Mouse (Mus musculus): ENCODE measurements around the gene Mrpl2. TPM values are rescaled to one million over a fixed set of nuclear protein-coding genes. Genes with fewer than 3 reads are reported as not detected.

Gene Mrpl2
- polyA plus RNA-seq, 1 experiment from 2014 or later: 108 TPM

- Histone ChIP-seq H3K36me3 (ENCODE audit: control insufficient read depth, insufficient read depth, low read length) (peaks cover 24% of the 10 kb centered on the region), H3K4me3 (ENCODE audit: low read depth, low read length) (no peak overlapping the region), H3K4me2 (ENCODE audit: low read length) (no peak overlapping the region), H3K27ac (ENCODE audit: low read depth, low read length) (no peak overlapping the region), H3K9ac (ENCODE audit: low read length) (no peak overlapping the region), H3K4me1 (ENCODE audit: control insufficient read depth, insufficient read depth, low read length) (peaks cover 15% of the 10 kb centered on the region), H3K27me3 (replicated peaks; ENCODE audit: control insufficient read depth, insufficient read depth, low read length) (no peaks in the 10 kb centered on the region), H3K9me3 (replicated peaks; ENCODE audit: control insufficient read depth, low read length) (no peaks in the 10 kb centered on the region)
- ATAC-seq: no peak
- WGBS: 92% methylated on average over 5 of the region's 5 CpGs
- DNase-seq (ENCODE audit: low spot score): no peak
Measured at GRCm38 (mm10) chr17:46699245-46699644, 53.2 kb downstream of the Mrpl2 start.

Other genes with a start within 250 kb of the Mrpl2 start
- 0.93 and 1.2 TPM in 2 replicates for gene Crip3, start 217.3 kb upstream of the Mrpl2 start, polyA plus RNA-seq (2014; fragmentation: Nextera tagmentation; extraction: Ambion mirVana)
- not detected in 2 replicates for gene Slc22a7, start 207.8 kb upstream of the Mrpl2 start, polyA plus RNA-seq (2014; fragmentation: Nextera tagmentation; extraction: Ambion mirVana)
- gene Ttbk1, start 158.6 kb upstream of the Mrpl2 start, polyA plus RNA-seq (2014; fragmentation: Nextera tagmentation; extraction: Ambion mirVana): 3.8 and 4.8 TPM in 2 replicates
- gene Dnph1, start 149.5 kb upstream of the Mrpl2 start, polyA plus RNA-seq (2014; fragmentation: Nextera tagmentation; extraction: Ambion mirVana): 33.0 and 41.6 TPM in 2 replicates
- gene Cul9, start 99.8 kb upstream of the Mrpl2 start, polyA plus RNA-seq (2014; fragmentation: Nextera tagmentation; extraction: Ambion mirVana): 7.6 and 10.8 TPM in 2 replicates
- gene Srf, start 90.1 kb upstream of the Mrpl2 start, polyA plus RNA-seq (2014; fragmentation: Nextera tagmentation; extraction: Ambion mirVana): 4.6 and 4.7 TPM in 2 replicates
- gene Ptk7, start 16.7 kb upstream of the Mrpl2 start, polyA plus RNA-seq (2014; fragmentation: Nextera tagmentation; extraction: Ambion mirVana): 15.3 and 19.0 TPM in 2 replicates
- 34.7 and 38.8 TPM in 2 replicates for gene Klc4, start 207 bp upstream of the Mrpl2 start, polyA plus RNA-seq (2014; fragmentation: Nextera tagmentation; extraction: Ambion mirVana)
- 28.3 and 30.2 TPM in 2 replicates for gene Cul7, start 4.1 kb downstream of the Mrpl2 start, polyA plus RNA-seq (2014; fragmentation: Nextera tagmentation; extraction: Ambion mirVana)
- gene Rrp36, start 28.1 kb downstream of the Mrpl2 start, polyA plus RNA-seq (2014; fragmentation: Nextera tagmentation; extraction: Ambion mirVana): 30.1 and 31.4 TPM in 2 replicates
- gene Mea1, start 32.6 kb downstream of the Mrpl2 start, polyA plus RNA-seq (2014; fragmentation: Nextera tagmentation; extraction: Ambion mirVana): 243 and 265 TPM in 2 replicates
- gene Klhdc3, start 34.7 kb downstream of the Mrpl2 start, polyA plus RNA-seq (2014; fragmentation: Nextera tagmentation; extraction: Ambion mirVana): 147 and 164 TPM in 2 replicates
- 73.9 and 78.0 TPM in 2 replicates for gene Ppp2r5d, start 58.9 kb downstream of the Mrpl2 start, polyA plus RNA-seq (2014; fragmentation: Nextera tagmentation; extraction: Ambion mirVana)
- 16.9 and 17.6 TPM in 2 replicates for gene Pex6, start 65.2 kb downstream of the Mrpl2 start, polyA plus RNA-seq (2014; fragmentation: Nextera tagmentation; extraction: Ambion mirVana)
- gene Gnmt, start 82.9 kb downstream of the Mrpl2 start, polyA plus RNA-seq (2014; fragmentation: Nextera tagmentation; extraction: Ambion mirVana): 0.58 and 0.79 TPM in 2 replicates
- gene Cnpy3, start 106.0 kb downstream of the Mrpl2 start, polyA plus RNA-seq (2014; fragmentation: Nextera tagmentation; extraction: Ambion mirVana): 54.1 and 57.5 TPM in 2 replicates
- gene Ptcra, start 117.5 kb downstream of the Mrpl2 start, polyA plus RNA-seq (2014; fragmentation: Nextera tagmentation; extraction: Ambion mirVana): 0.22 TPM in 1 of 2 replicates, not detected in the other
- gene 2310039H08Rik, start 126.4 kb downstream of the Mrpl2 start, polyA plus RNA-seq (2014; fragmentation: Nextera tagmentation; extraction: Ambion mirVana): 63.9 and 89.9 TPM in 2 replicates
- gene Rpl7l1, start 136.4 kb downstream of the Mrpl2 start, polyA plus RNA-seq (2014; fragmentation: Nextera tagmentation; extraction: Ambion mirVana): 108 and 110 TPM in 2 replicates
- gene Bicral, start 212.3 kb downstream of the Mrpl2 start, polyA plus RNA-seq (2014; fragmentation: Nextera tagmentation; extraction: Ambion mirVana): 7.5 and 8.5 TPM in 2 replicates
- 66.4 TPM in 2 replicates for gene Tbcc, start 244.5 kb downstream of the Mrpl2 start, polyA plus RNA-seq (2014; fragmentation: Nextera tagmentation; extraction: Ambion mirVana)